Mouse (Mus musculus) lung, adult 2 months (tissue): ENCODE data around the gene Ust.

Experiments
- CTCF ChIP-seq: fragments of 200-500 bp; IDR thresholded peaks from 2 replicates; pipeline ENCODE4 v1.5.1; 2011; ENCODE audit warnings: mild to moderate bottlenecking, low read length, control low read depth; ENCODE audit not compliant: insufficient read depth
- POLR2A ChIP-seq: fragments of 200-500 bp; IDR thresholded peaks from 2 replicates; pipeline ENCODE4 v1.6.1; 2011; ENCODE audit warnings: low read depth, mild to moderate bottlenecking, control low read depth, low read length, borderline replicate concordance; ENCODE audit errors: extremely low read depth

GRCm38 (mm10) chr10:8520766-8521395, 2.3 kb upstream of the Ust start:
- TF ChIP-seq CTCF: no peak
- no peak for TF ChIP-seq POLR2A
